Mouse (Mus musculus): ENCODE results near the gene Terb2.

Gene Terb2

GRCm38 (mm10) chr2:122186106-122186505, at the start of gene Terb2, which contains the start of gene Patl2:
Gene Terb2 (plus strand): TSS chr2:122186272.
Gene Patl2 (minus strand): TSS chr2:122186189.
- DNase-seq = no peak

- no peak for DNase-seq
Observed at GRCm38 (mm10) chr2:122137839-122138465, 48.1 kb upstream of the Terb2 start.

GRCm38 (mm10) chr2:122140815-122141214, 45.3 kb upstream of the Terb2 start:
- DNase-seq = no peak

GRCm38 (mm10) chr2:122141332-122141967, 44.6 kb upstream of the Terb2 start:
- DNase-seq = no peak

- DNase-seq = no peak
Observed at GRCm38 (mm10) chr2:122143111-122143510, 43.0 kb upstream of the Terb2 start.

- no peak for DNase-seq
Observed at GRCm38 (mm10) chr2:122145756-122146155, 40.3 kb upstream of the Terb2 start.

GRCm38 (mm10) chr2:122146687-122147086, 39.4 kb upstream of the Terb2 start:
- peak in 1 of 2 experiments; percentile 48 for DNase-seq

GRCm38 (mm10) chr2:122147508-122148241, 38.4 kb upstream of the Terb2 start, which contains the start of gene B2m:
Gene B2m (plus strand): TSS chr2:122147686.
- peak; percentile 88 to 92 for DNase-seq

- DNase-seq = peak; percentile 74 to 75
Observed at GRCm38 (mm10) chr2:122148242-122148917, 37.7 kb upstream of the Terb2 start.

- DNase-seq = no peak
Observed at GRCm38 (mm10) chr2:122149316-122149715, 36.8 kb upstream of the Terb2 start.

GRCm38 (mm10) chr2:122149716-122150115, 36.4 kb upstream of the Terb2 start:
- no peak for DNase-seq

- no peak for DNase-seq
Observed at GRCm38 (mm10) chr2:122151221-122151620, 34.9 kb upstream of the Terb2 start.

- DNase-seq = no peak
Observed at GRCm38 (mm10) chr2:122152850-122153249, 33.2 kb upstream of the Terb2 start.

GRCm38 (mm10) chr2:122153681-122154365, 32.2 kb upstream of the Terb2 start:
- DNase-seq = no peak

- no peak for DNase-seq
Observed at GRCm38 (mm10) chr2:122154479-122154878, 31.6 kb upstream of the Terb2 start.

GRCm38 (mm10) chr2:122155292-122155691, 30.8 kb upstream of the Terb2 start:
- no peak for DNase-seq

- peak in 1 of 2 experiments; percentile 29 for DNase-seq
Observed at GRCm38 (mm10) chr2:122156051-122156700, 29.9 kb upstream of the Terb2 start.

GRCm38 (mm10) chr2:122157561-122157960, 28.5 kb upstream of the Terb2 start:
- no peak for DNase-seq

- DNase-seq = no peak
Observed at GRCm38 (mm10) chr2:122158362-122158802, 27.7 kb upstream of the Terb2 start.

- no peak for DNase-seq
Observed at GRCm38 (mm10) chr2:122159667-122160066, 26.4 kb upstream of the Terb2 start.

- DNase-seq = peak; percentile 60 to 86
Observed at GRCm38 (mm10) chr2:122160680-122161079, 25.4 kb upstream of the Terb2 start, which contains the start of gene Trim69. Gene Trim69 (plus strand): TSS chr2:122160700.

GRCm38 (mm10) chr2:122161542-122161941, 24.5 kb upstream of the Terb2 start:
- no peak for DNase-seq

Data from spleen, adult 18-20 months (tissue).